Mouse (Mus musculus) limb, embryonic 10.5 days (tissue): Measurements from ENCODE around the gene 1700123O20Rik. TPM values are rescaled to one million over a fixed set of nuclear protein-coding genes. Genes with fewer than 3 reads are reported as not detected.

Experiments
- DNase-seq: peaks from one replicate; pipeline ENCODE4 v3.0.0-alpha.2; 2017; ENCODE audit warnings: low spot score
- H3K27ac ChIP-seq: fragments of 300-500 bp; sonication (generic); 2 replicates; pipeline ENCODE4 v1.5.1; 2016; ENCODE audit warnings: mild to moderate bottlenecking
- H3K27me3 ChIP-seq: fragments of 300-500 bp; sonication (generic); 2 replicates; pipeline ENCODE4 v1.6.1; 2016; ENCODE audit warnings: low read depth, mild to moderate bottlenecking; ENCODE audit not compliant: poor library complexity, severe bottlenecking
- H3K36me3 ChIP-seq: fragments of 300-500 bp; sonication (generic); 2 replicates; pipeline ENCODE4 v1.6.1; 2016; ENCODE audit warnings: mild to moderate bottlenecking, moderate library complexity
- H3K4me1 ChIP-seq: fragments of 300-500 bp; sonication (generic); 2 replicates; pipeline ENCODE4 v1.6.1; 2016
- H3K4me3 ChIP-seq: fragments of 300-500 bp; sonication (generic); 2 replicates; pipeline ENCODE4 v1.5.1; 2016; ENCODE audit warnings: mild to moderate bottlenecking, moderate library complexity
- H3K9me3 ChIP-seq: fragments of 300-500 bp; sonication (generic); replicated peaks from 2 replicates; pipeline ENCODE4 v1.6.1; 2016; ENCODE audit warnings: mild to moderate bottlenecking
- WGBS: fragments of 180-500 bp; shearing (Covaris S2); methylation state at CpG from one replicate; pipeline ENCODE4 v1.1.7; 2016; 5-methylcytosine and 5-hydroxymethylcytosine counted together
- polyA plus RNA-seq: library from polyadenylated mRNA; unstranded; fragments of >200 nt; fragmentation: Nextera tagmentation; extraction: Ambion mirVana; gene quantifications from 2 replicates; pipeline ENCODE4 v1.2.1, GENCODE M21; 2016

1700123O20Rik gene
- polyA plus RNA-seq, result 112 and 116 TPM in 2 replicates

GRCm38 (mm10) chr14:54686063-54686521 is at the start of gene 1700123O20Rik:
Gene 1700123O20Rik (plus strand): TSS chr14:54686216.
- Histone ChIP-seq H3K27me3 (no peaks in the 10 kb centered on the region), H3K4me1 (peaks cover 19% of the 10 kb centered on the region), H3K36me3 (peaks cover 62% of the 10 kb centered on the region), H3K4me3 (peak within 1 kb of the TSS; percentile 86), H3K27ac (peak within 1 kb of the TSS; percentile 98), H3K9me3 (no peaks in the 10 kb centered on the region)
- under 1% methylated on average over 41 of the region's 41 CpGs for WGBS
- DNase-seq, result no peak

GRCm38 (mm10) chr14:54636954-54637353 is 49.1 kb upstream of the 1700123O20Rik start:
- H3K4me3 ChIP-seq, result no peak overlapping the region
- peak; percentile 78 for DNase-seq

GRCm38 (mm10) chr14:54638210-54638609 is 47.8 kb upstream of the 1700123O20Rik start:
- WGBS, result 88% methylated on average over 5 of the region's 5 CpGs
- Histone ChIP-seq H3K4me3 (no peak overlapping the region), H3K27me3 (no peaks in the 10 kb centered on the region), H3K9me3 (no peaks in the 10 kb centered on the region), H3K4me1 (peaks cover 32% of the 10 kb centered on the region), H3K36me3 (peaks cover 74% of the 10 kb centered on the region), H3K27ac (no peak overlapping the region)
- DNase-seq, result no peak

More at GRCm38 (mm10) chr14:54636954-54637353, 49.1 kb upstream of the 1700123O20Rik start:
- Histone ChIP-seq H3K4me1 (peaks cover 32% of the 10 kb centered on the region), H3K36me3 (peaks cover 75% of the 10 kb centered on the region), H3K9me3 (no peaks in the 10 kb centered on the region), H3K27me3 (no peaks in the 10 kb centered on the region), H3K27ac (no peak overlapping the region)
- 51% methylated on average over 8 of the region's 8 CpGs for WGBS

GRCm38 (mm10) chr14:54640121-54640520 is 45.9 kb upstream of the 1700123O20Rik start:
- no peaks in the 10 kb centered on the region for H3K9me3 ChIP-seq
- peaks cover 32% of the 10 kb centered on the region for H3K4me1 ChIP-seq
- WGBS, result 9% methylated on average over 4 of the region's 4 CpGs
- peaks cover 74% of the 10 kb centered on the region for H3K36me3 ChIP-seq
- peak; percentile 43 for DNase-seq
- peak overlapping the region; percentile 87 for H3K4me3 ChIP-seq
- H3K27ac ChIP-seq, result peak overlapping the region; percentile 95
- H3K27me3 ChIP-seq, result no peaks in the 10 kb centered on the region

- peak within 1 kb of the TSS; percentile 87 for H3K4me3 ChIP-seq
- no peaks in the 10 kb centered on the region for H3K9me3 ChIP-seq
- DNase-seq, result no peak
- WGBS, result 1% methylated on average over 28 of the region's 28 CpGs
- peaks cover 32% of the 10 kb centered on the region for H3K4me1 ChIP-seq
- H3K27ac ChIP-seq, result peak within 1 kb of the TSS; percentile 95
- no peaks in the 10 kb centered on the region for H3K27me3 ChIP-seq
- peaks cover 74% of the 10 kb centered on the region for H3K36me3 ChIP-seq
Observed at GRCm38 (mm10) chr14:54640946-54641304, 45.1 kb upstream of the 1700123O20Rik start, which contains the start of gene Gm17606. Gene Gm17606 (plus strand): TSS chr14:54640952.

GRCm38 (mm10) chr14:54641305-54641969 is 44.6 kb upstream of the 1700123O20Rik start, which contains the start of gene Cdh24:
Gene Cdh24 (minus strand): TSS chr14:54641364.
- Histone ChIP-seq H3K4me3 (peak within 1 kb of the TSS; percentile 87), H3K27me3 (no peaks in the 10 kb centered on the region), H3K9me3 (no peaks in the 10 kb centered on the region), H3K27ac (peak within 1 kb of the TSS; percentile 95), H3K4me1 (peaks cover 32% of the 10 kb centered on the region), H3K36me3 (peaks cover 74% of the 10 kb centered on the region)
- under 1% methylated on average over 49 of the region's 52 CpGs for WGBS
- peak; percentile 93 for DNase-seq

GRCm38 (mm10) chr14:54642224-54642944 is 43.6 kb upstream of the 1700123O20Rik start:
- DNase-seq, result no peak
- Histone ChIP-seq H3K27me3 (no peaks in the 10 kb centered on the region), H3K36me3 (peaks cover 74% of the 10 kb centered on the region), H3K4me3 (no peak overlapping the region), H3K4me1 (peaks cover 32% of the 10 kb centered on the region), H3K9me3 (no peaks in the 10 kb centered on the region), H3K27ac (no peak overlapping the region)
- 76% methylated on average over 25 of the region's 25 CpGs for WGBS

GRCm38 (mm10) chr14:54643011-54643410 is 43.0 kb upstream of the 1700123O20Rik start:
- Histone ChIP-seq H3K27ac (no peak overlapping the region), H3K36me3 (peaks cover 74% of the 10 kb centered on the region), H3K9me3 (no peaks in the 10 kb centered on the region), H3K4me1 (peaks cover 32% of the 10 kb centered on the region), H3K27me3 (no peaks in the 10 kb centered on the region), H3K4me3 (no peak overlapping the region)
- WGBS, result 94% methylated on average over 2 of the region's 2 CpGs
- DNase-seq, result no peak

GRCm38 (mm10) chr14:54644294-54644693 is 41.7 kb upstream of the 1700123O20Rik start:
- DNase-seq, result no peak
- no peak overlapping the region for H3K27ac ChIP-seq
- WGBS, result 96% methylated on average over 9 of the region's 9 CpGs
- no peaks in the 10 kb centered on the region for H3K27me3 ChIP-seq
- H3K36me3 ChIP-seq, result peaks cover 73% of the 10 kb centered on the region
- H3K4me3 ChIP-seq, result no peak overlapping the region
- peaks cover 24% of the 10 kb centered on the region for H3K4me1 ChIP-seq
- H3K9me3 ChIP-seq, result no peaks in the 10 kb centered on the region

GRCm38 (mm10) chr14:54646455-54646854 is 39.6 kb upstream of the 1700123O20Rik start:
- WGBS, result 96% methylated on average over 17 of the region's 17 CpGs
- Histone ChIP-seq H3K27ac (no peak overlapping the region), H3K4me1 (peaks cover 21% of the 10 kb centered on the region), H3K27me3 (no peaks in the 10 kb centered on the region), H3K9me3 (no peaks in the 10 kb centered on the region), H3K36me3 (peaks cover 93% of the 10 kb centered on the region), H3K4me3 (no peak overlapping the region)
- DNase-seq, result no peak

GRCm38 (mm10) chr14:54646898-54647636 is 38.9 kb upstream of the 1700123O20Rik start:
- H3K4me3 ChIP-seq, result no peak overlapping the region
- H3K27ac ChIP-seq, result no peak overlapping the region
- WGBS, result 94% methylated on average over 8 of the region's 8 CpGs
- H3K9me3 ChIP-seq, result no peaks in the 10 kb centered on the region
- peaks cover 23% of the 10 kb centered on the region for H3K4me1 ChIP-seq
- no peak for DNase-seq
- H3K36me3 ChIP-seq, result peaks cover 99% of the 10 kb centered on the region
- no peaks in the 10 kb centered on the region for H3K27me3 ChIP-seq

GRCm38 (mm10) chr14:54647900-54648299 is 38.1 kb upstream of the 1700123O20Rik start:
- 84% methylated on average over 4 of the region's 4 CpGs for WGBS
- H3K9me3 ChIP-seq, result no peaks in the 10 kb centered on the region
- no peak for DNase-seq
- H3K27me3 ChIP-seq, result no peaks in the 10 kb centered on the region
- no peak overlapping the region for H3K27ac ChIP-seq
- H3K4me3 ChIP-seq, result no peak overlapping the region
- peaks cover 30% of the 10 kb centered on the region for H3K4me1 ChIP-seq
- H3K36me3 ChIP-seq, result peaks cover 93% of the 10 kb centered on the region
